Mouse (Mus musculus): ENCODE measurements around the gene S100a6. TPM values are rescaled to one million over a fixed set of nuclear protein-coding genes. Genes with fewer than 3 reads are reported as not detected.

S100a6 gene
- polyA plus RNA-seq, 1 experiment from 2014 or later = 48.9 TPM

- H3K4me2 ChIP-seq = no peak overlapping the region
- 57% methylated on average over 4 of the region's 4 CpGs for WGBS
- no peak overlapping the region for H3K4me3 ChIP-seq
- H3K36me3 ChIP-seq = no peaks in the 10 kb centered on the region
- H3K9me3 ChIP-seq (replicated peaks) = no peaks in the 10 kb centered on the region
- H3K27ac ChIP-seq = no peak overlapping the region
- no peaks in the 10 kb centered on the region for H3K27me3 ChIP-seq
- H3K4me1 ChIP-seq (replicated peaks) = peaks cover 12% of the 10 kb centered on the region
- H3K9ac ChIP-seq = no peak overlapping the region
- no peak for ATAC-seq (replicated peaks; ENCODE audit: insufficient number of reproducible peaks, insufficient read depth, low FRiP score, low read depth)
These were observed 15.1 kb downstream of the S100a6 start for GRCm38 (mm10) chr3:90627807-90628206.

GRCm38 (mm10) chr3:90629298-90629697 lies 16.6 kb downstream of the S100a6 start:
- H3K4me2 ChIP-seq = no peak overlapping the region
- H3K4me1 ChIP-seq (replicated peaks) = no peaks in the 10 kb centered on the region
- H3K36me3 ChIP-seq = no peaks in the 10 kb centered on the region
- ATAC-seq (replicated peaks; ENCODE audit: insufficient number of reproducible peaks, insufficient read depth, low FRiP score, low read depth) = no peak
- 67% methylated on average over 2 of the region's 2 CpGs for whole genome bisulfite sequencing
- no peaks in the 10 kb centered on the region for H3K9me3 ChIP-seq (replicated peaks)
- H3K9ac ChIP-seq = no peak overlapping the region
- H3K4me3 ChIP-seq = no peak overlapping the region
- no peak overlapping the region for H3K27ac ChIP-seq
- H3K27me3 ChIP-seq = no peaks in the 10 kb centered on the region

GRCm38 (mm10) chr3:90631984-90632383 lies 19.3 kb downstream of the S100a6 start:
- no peak overlapping the region for H3K4me3 ChIP-seq
- no peaks in the 10 kb centered on the region for H3K4me1 ChIP-seq (replicated peaks)
- H3K9ac ChIP-seq = no peak overlapping the region
- H3K27ac ChIP-seq = no peak overlapping the region
- WGBS = 49% methylated on average over 2 of the region's 2 CpGs
- H3K4me2 ChIP-seq = no peak overlapping the region
- H3K27me3 ChIP-seq = no peaks in the 10 kb centered on the region
- no peaks in the 10 kb centered on the region for H3K36me3 ChIP-seq
- no peaks in the 10 kb centered on the region for H3K9me3 ChIP-seq (replicated peaks)
- no peak for ATAC-seq (replicated peaks; ENCODE audit: insufficient number of reproducible peaks, insufficient read depth, low FRiP score, low read depth)

DNA sequence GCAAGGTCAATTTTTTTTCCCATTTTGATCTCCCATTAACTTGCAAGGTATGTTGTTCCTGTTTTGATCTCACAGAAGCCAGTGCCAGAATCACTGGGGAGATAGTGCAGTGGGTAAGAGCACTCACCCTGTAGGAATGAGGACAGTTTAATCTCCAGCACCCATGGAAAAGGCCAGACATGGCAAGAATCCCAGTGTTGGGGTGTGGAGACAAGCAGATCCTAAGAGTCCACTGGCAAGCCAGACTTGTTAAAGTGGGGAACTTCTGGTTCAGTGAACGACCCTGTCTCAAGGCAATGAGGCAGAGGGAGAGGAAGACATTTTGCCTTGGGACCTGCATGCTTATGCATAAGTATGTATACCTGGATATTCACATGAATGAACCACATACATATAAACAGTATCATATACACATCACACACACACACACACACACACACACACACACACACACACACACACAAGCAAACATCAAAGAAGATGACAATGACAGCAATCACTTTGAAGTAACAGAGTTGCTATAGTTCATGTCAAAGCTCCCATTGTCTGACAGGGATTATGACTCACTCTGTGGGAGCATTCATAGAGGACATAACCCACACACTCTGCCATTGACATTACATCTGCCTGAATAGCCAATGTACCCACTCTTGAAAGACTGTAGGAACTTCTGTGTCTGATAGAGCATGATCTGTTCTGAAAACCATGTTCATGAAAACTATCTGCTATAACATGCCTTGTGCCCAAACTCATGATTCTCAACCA lies 26.0 kb downstream of the S100a6 start:
- no peak for ATAC-seq (replicated peaks; ENCODE audit: insufficient number of reproducible peaks, insufficient read depth, low FRiP score, low read depth)
- no peak overlapping the region for H3K4me3 ChIP-seq
- no peak overlapping the region for H3K9ac ChIP-seq
- H3K4me1 ChIP-seq (replicated peaks) = no peaks in the 10 kb centered on the region
- no peaks in the 10 kb centered on the region for H3K27me3 ChIP-seq
- 33% methylated on average over 1 of the region's 1 CpGs for WGBS
- H3K4me2 ChIP-seq = no peak overlapping the region
- no peak overlapping the region for H3K27ac ChIP-seq
- H3K36me3 ChIP-seq = no peaks in the 10 kb centered on the region
- no peaks in the 10 kb centered on the region for H3K9me3 ChIP-seq (replicated peaks)

DNA sequence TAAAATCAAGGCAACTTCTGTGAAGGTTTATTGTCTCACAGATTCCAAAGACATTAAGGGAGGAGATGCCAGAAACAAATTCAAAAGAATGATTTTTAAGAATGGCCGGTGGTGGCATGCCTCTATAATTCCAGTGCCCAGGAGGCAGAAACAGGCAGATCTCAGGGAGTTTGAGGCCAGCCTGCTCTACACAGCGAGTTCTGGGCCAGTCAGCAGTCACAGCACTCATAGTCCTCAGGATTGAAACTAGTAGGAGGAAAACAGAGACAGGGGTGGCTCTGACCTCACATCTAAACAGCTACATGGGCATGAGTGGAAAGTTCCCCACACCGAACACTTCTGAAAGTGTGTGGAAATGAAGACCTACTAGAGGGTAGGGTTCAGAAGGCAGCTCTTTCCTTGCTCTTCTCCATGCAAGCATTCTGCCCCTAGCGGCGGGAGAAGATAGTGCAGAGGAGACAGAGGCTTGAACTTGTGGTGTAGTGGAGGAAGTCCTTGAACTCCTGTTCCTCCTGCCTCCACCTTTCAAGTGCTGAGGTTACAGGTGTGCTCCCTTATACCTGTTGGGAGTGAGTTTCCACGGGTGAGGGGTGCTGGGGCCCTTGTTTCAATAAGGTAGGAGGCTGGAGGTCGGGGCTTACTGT lies 27.0 kb downstream of the S100a6 start:
- Histone ChIP-seq H3K9ac (no peak overlapping the region), H3K4me1 (replicated peaks) (no peaks in the 10 kb centered on the region), H3K4me2 (no peak overlapping the region), H3K27me3 (no peaks in the 10 kb centered on the region), H3K4me3 (no peak overlapping the region), H3K9me3 (replicated peaks) (no peaks in the 10 kb centered on the region), H3K36me3 (no peaks in the 10 kb centered on the region), H3K27ac (no peak overlapping the region)
- WGBS = 53% methylated on average over 7 of the region's 7 CpGs
- ATAC-seq (replicated peaks; ENCODE audit: insufficient number of reproducible peaks, insufficient read depth, low FRiP score, low read depth) = no peak

DNA sequence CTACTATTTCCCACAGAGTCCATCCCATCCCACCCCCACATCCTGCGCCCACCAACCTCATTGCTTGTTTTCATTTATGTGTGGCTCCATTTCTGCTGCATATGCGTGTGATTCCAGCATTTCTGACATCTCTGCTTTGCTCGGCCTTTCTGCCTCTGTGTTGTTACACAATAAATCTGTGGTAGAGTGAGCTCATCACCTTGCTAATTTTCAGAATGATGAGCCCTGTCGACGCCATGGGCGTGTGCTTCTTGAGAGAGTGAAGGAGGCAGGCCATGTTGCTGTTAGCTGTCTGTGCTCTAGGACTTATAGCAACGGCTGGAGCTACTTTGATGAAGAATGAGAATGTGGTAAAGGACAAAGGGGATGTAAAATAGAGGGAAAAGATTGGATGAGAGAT lies 28.3 kb downstream of the S100a6 start:
- 73% methylated on average over 7 of the region's 7 CpGs for WGBS

GRCm38 (mm10) chr3:90644220-90644619 lies 31.5 kb downstream of the S100a6 start:
- H3K4me2 ChIP-seq = no peak overlapping the region
- no peak overlapping the region for H3K4me3 ChIP-seq
- no peaks in the 10 kb centered on the region for H3K36me3 ChIP-seq
- no peaks in the 10 kb centered on the region for H3K4me1 ChIP-seq (replicated peaks)
- H3K9me3 ChIP-seq (replicated peaks) = no peaks in the 10 kb centered on the region
- H3K27me3 ChIP-seq = no peaks in the 10 kb centered on the region
- no peak overlapping the region for H3K27ac ChIP-seq
- WGBS = 48% methylated on average over 3 of the region's 3 CpGs
- ATAC-seq (replicated peaks; ENCODE audit: insufficient number of reproducible peaks, insufficient read depth, low FRiP score, low read depth) = no peak
- H3K9ac ChIP-seq = no peak overlapping the region

More for the DNA sequence above, 28.3 kb downstream of the S100a6 start:
- no peak overlapping the region for H3K4me2 ChIP-seq
- no peak overlapping the region for H3K4me3 ChIP-seq
- H3K27ac ChIP-seq = no peak overlapping the region
- no peaks in the 10 kb centered on the region for H3K9me3 ChIP-seq (replicated peaks)
- no peaks in the 10 kb centered on the region for H3K27me3 ChIP-seq
- H3K9ac ChIP-seq = no peak overlapping the region
- no peaks in the 10 kb centered on the region for H3K36me3 ChIP-seq
- no peaks in the 10 kb centered on the region for H3K4me1 ChIP-seq (replicated peaks)
- ATAC-seq (replicated peaks; ENCODE audit: insufficient number of reproducible peaks, insufficient read depth, low FRiP score, low read depth) = no peak

- Histone ChIP-seq H3K27ac (no peak overlapping the region), H3K9ac (no peak overlapping the region), H3K4me1 (replicated peaks) (no peaks in the 10 kb centered on the region), H3K27me3 (no peaks in the 10 kb centered on the region), H3K36me3 (no peaks in the 10 kb centered on the region), H3K4me3 (no peak overlapping the region), H3K9me3 (replicated peaks) (no peaks in the 10 kb centered on the region), H3K4me2 (no peak overlapping the region)
- no peak for ATAC-seq (replicated peaks; ENCODE audit: insufficient number of reproducible peaks, insufficient read depth, low FRiP score, low read depth)
- 54% methylated on average over 1 of the region's 1 CpGs for WGBS
These were observed 34.6 kb downstream of the S100a6 start for GRCm38 (mm10) chr3:90647291-90647690.

GRCm38 (mm10) chr3:90648981-90649380 lies 36.3 kb downstream of the S100a6 start:
- Histone ChIP-seq H3K36me3 (no peaks in the 10 kb centered on the region), H3K9ac (no peak overlapping the region), H3K4me2 (no peak overlapping the region), H3K4me1 (replicated peaks) (no peaks in the 10 kb centered on the region), H3K4me3 (no peak overlapping the region), H3K27ac (no peak overlapping the region), H3K9me3 (replicated peaks) (no peaks in the 10 kb centered on the region), H3K27me3 (peaks cover 6% of the 10 kb centered on the region; the same call in 1 of the 2 replicates)
- ATAC-seq (replicated peaks; ENCODE audit: insufficient number of reproducible peaks, insufficient read depth, low FRiP score, low read depth) = no peak

DNA sequence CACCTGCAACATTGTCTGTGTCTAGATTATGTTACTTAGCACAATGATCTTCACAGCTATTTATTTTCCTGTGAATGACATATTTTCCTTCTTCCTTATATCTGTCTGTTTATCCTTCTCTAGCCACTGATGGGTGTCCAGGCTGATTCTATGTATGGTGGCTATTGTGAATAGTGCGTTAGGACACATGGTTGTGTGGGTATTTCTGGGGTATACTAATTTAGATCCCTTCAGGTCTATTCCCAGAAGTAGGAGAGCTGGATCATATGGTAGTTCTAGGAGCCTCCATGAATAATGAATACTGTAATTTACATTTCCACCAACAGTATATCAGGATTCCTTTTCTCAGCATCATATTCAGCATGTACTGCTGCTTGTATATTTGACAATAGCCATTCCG lies 37.1 kb downstream of the S100a6 start:
- Histone ChIP-seq H3K9ac (no peak overlapping the region), H3K4me1 (replicated peaks) (no peaks in the 10 kb centered on the region), H3K4me3 (no peak overlapping the region), H3K27me3 (peaks cover 12% of the 10 kb centered on the region; the same call in 1 of the 2 replicates), H3K36me3 (no peaks in the 10 kb centered on the region), H3K4me2 (no peak overlapping the region), H3K27ac (no peak overlapping the region), H3K9me3 (replicated peaks) (no peaks in the 10 kb centered on the region)
- WGBS = 81% methylated on average over 2 of the region's 2 CpGs
- no peak for ATAC-seq (replicated peaks; ENCODE audit: insufficient number of reproducible peaks, insufficient read depth, low FRiP score, low read depth)

GRCm38 (mm10) chr3:90652878-90653508 lies 40.3 kb downstream of the S100a6 start:
- Histone ChIP-seq H3K4me1 (replicated peaks) (no peaks in the 10 kb centered on the region), H3K27ac (no peak overlapping the region), H3K9me3 (replicated peaks) (no peaks in the 10 kb centered on the region), H3K36me3 (no peaks in the 10 kb centered on the region), H3K9ac (no peak overlapping the region), H3K4me2 (no peak overlapping the region), H3K4me3 (no peak overlapping the region), H3K27me3 (peaks cover 16% of the 10 kb centered on the region)
- WGBS = 31% methylated on average over 5 of the region's 5 CpGs
- ATAC-seq (replicated peaks; ENCODE audit: insufficient number of reproducible peaks, insufficient read depth, low FRiP score, low read depth) = no peak
